Mouse (Mus musculus): ENCODE measurements around the gene Anks6. TPM values are rescaled to one million over a fixed set of nuclear protein-coding genes. Genes with fewer than 3 reads are reported as not detected.

Anks6 gene
- polyA plus RNA-seq (2012), result not detected in 2 replicates

- H3K36me3 ChIP-seq (ENCODE audit: control insufficient read depth), result no peaks in the 10 kb centered on the region
- H3K4me3 ChIP-seq (replicated peaks), result peak within 1 kb of the TSS; percentile 44
- TF ChIP-seq GATA1 (IDR thresholded peaks at IDR 0.05; ENCODE audit: low read length), result no peak
- TF ChIP-seq TAL1 (IDR thresholded peaks at IDR 0.05; ENCODE audit: low read length), result no peak
- peaks cover 52% of the 10 kb centered on the region for H3K27me3 ChIP-seq (ENCODE audit: control insufficient read depth)
- H3K9me3 ChIP-seq (ENCODE audit: control insufficient read depth, low read length), result no peaks in the 10 kb centered on the region
- H3K4me1 ChIP-seq (ENCODE audit: control insufficient read depth), result no peaks in the 10 kb centered on the region
These were observed at the start of gene Anks6 for GRCm38 (mm10) chr4:47056791-47057509. TSS of gene Anks6 (minus strand) at chr4:47057427.

- no peaks in the 10 kb centered on the region for H3K4me1 ChIP-seq (ENCODE audit: control insufficient read depth)
- H3K27me3 ChIP-seq (ENCODE audit: control insufficient read depth), result no peaks in the 10 kb centered on the region
- 0 out of 2 replicates have a peak, but pooled peaks cover 5% of the 10 kb centered on the region for H3K9me3 ChIP-seq (ENCODE audit: control insufficient read depth, low read length)
- no peaks in the 10 kb centered on the region for H3K36me3 ChIP-seq (ENCODE audit: control insufficient read depth)
- no peak overlapping the region for H3K4me3 ChIP-seq (replicated peaks)
- TF ChIP-seq GATA1 (IDR thresholded peaks at IDR 0.05; ENCODE audit: low read length), result no peak
- no peak for TF ChIP-seq TAL1 (IDR thresholded peaks at IDR 0.05; ENCODE audit: low read length)
These were observed 46.3 kb upstream of the Anks6 start for GRCm38 (mm10) chr4:47103561-47103960.

GRCm38 (mm10) chr4:47093647-47094046, 36.4 kb upstream of the Anks6 start:
- TF ChIP-seq GATA1 (IDR thresholded peaks at IDR 0.05; ENCODE audit: low read length) (no peak), TAL1 (IDR thresholded peaks at IDR 0.05; ENCODE audit: low read length) (no peak)
- Histone ChIP-seq H3K4me3 (replicated peaks) (no peak overlapping the region), H3K36me3 (ENCODE audit: control insufficient read depth) (no peaks in the 10 kb centered on the region), H3K9me3 (ENCODE audit: control insufficient read depth, low read length) (no peaks in the 10 kb centered on the region), H3K4me1 (ENCODE audit: control insufficient read depth) (no peaks in the 10 kb centered on the region), H3K27me3 (ENCODE audit: control insufficient read depth) (peaks cover 34% of the 10 kb centered on the region)

- no peaks in the 10 kb centered on the region for H3K4me1 ChIP-seq (ENCODE audit: control insufficient read depth)
- TF ChIP-seq GATA1 (IDR thresholded peaks at IDR 0.05; ENCODE audit: low read length) (no peak), TAL1 (IDR thresholded peaks at IDR 0.05; ENCODE audit: low read length) (no peak)
- H3K27me3 ChIP-seq (ENCODE audit: control insufficient read depth), result peaks cover 34% of the 10 kb centered on the region
- H3K9me3 ChIP-seq (ENCODE audit: control insufficient read depth, low read length), result no peaks in the 10 kb centered on the region
- no peak overlapping the region for H3K4me3 ChIP-seq (replicated peaks)
- no peaks in the 10 kb centered on the region for H3K36me3 ChIP-seq (ENCODE audit: control insufficient read depth)
These were observed 35.9 kb upstream of the Anks6 start for GRCm38 (mm10) chr4:47093161-47093560.

GRCm38 (mm10) chr4:47092387-47093021, 35.3 kb upstream of the Anks6 start:
- no peak for TF ChIP-seq TAL1 (IDR thresholded peaks at IDR 0.05; ENCODE audit: low read length)
- no peak for TF ChIP-seq GATA1 (IDR thresholded peaks at IDR 0.05; ENCODE audit: low read length)
- Histone ChIP-seq H3K27me3 (ENCODE audit: control insufficient read depth) (peaks cover 34% of the 10 kb centered on the region), H3K36me3 (ENCODE audit: control insufficient read depth) (no peaks in the 10 kb centered on the region), H3K4me3 (replicated peaks) (no peak overlapping the region), H3K4me1 (ENCODE audit: control insufficient read depth) (no peaks in the 10 kb centered on the region), H3K9me3 (ENCODE audit: control insufficient read depth, low read length) (no peaks in the 10 kb centered on the region)

- no peaks in the 10 kb centered on the region for H3K9me3 ChIP-seq (ENCODE audit: control insufficient read depth, low read length)
These were observed 34.5 kb upstream of the Anks6 start, which contains the start of gene Galnt12 for GRCm38 (mm10) chr4:47091493-47092386. TSS of gene Galnt12 (plus strand) at chr4:47091909.

GRCm38 (mm10) chr4:47088671-47089070, 31.4 kb upstream of the Anks6 start:
- Histone ChIP-seq H3K4me3 (replicated peaks) (no peak overlapping the region), H3K4me1 (ENCODE audit: control insufficient read depth) (no peaks in the 10 kb centered on the region), H3K27me3 (ENCODE audit: control insufficient read depth) (peaks cover 30% of the 10 kb centered on the region), H3K9me3 (ENCODE audit: control insufficient read depth, low read length) (no peaks in the 10 kb centered on the region), H3K36me3 (ENCODE audit: control insufficient read depth) (no peaks in the 10 kb centered on the region)
- TF ChIP-seq TAL1 (IDR thresholded peaks at IDR 0.05; ENCODE audit: low read length), result no peak
- no peak for TF ChIP-seq GATA1 (IDR thresholded peaks at IDR 0.05; ENCODE audit: low read length)

More at GRCm38 (mm10) chr4:47091493-47092386, 34.5 kb upstream of the Anks6 start, which contains the start of gene Galnt12:
- TF ChIP-seq GATA1 (IDR thresholded peaks at IDR 0.05; ENCODE audit: low read length), result no peak
- peaks cover 34% of the 10 kb centered on the region for H3K27me3 ChIP-seq (ENCODE audit: control insufficient read depth)
- peak within 1 kb of the TSS; percentile 24 for H3K4me3 ChIP-seq (replicated peaks)
- no peaks in the 10 kb centered on the region for H3K36me3 ChIP-seq (ENCODE audit: control insufficient read depth)
- no peaks in the 10 kb centered on the region for H3K4me1 ChIP-seq (ENCODE audit: control insufficient read depth)

- H3K9me3 ChIP-seq (ENCODE audit: control insufficient read depth, low read length), result no peaks in the 10 kb centered on the region
- H3K36me3 ChIP-seq (ENCODE audit: control insufficient read depth), result no peaks in the 10 kb centered on the region
- TF ChIP-seq GATA1 (IDR thresholded peaks at IDR 0.05; ENCODE audit: low read length) (no peak), TAL1 (IDR thresholded peaks at IDR 0.05; ENCODE audit: low read length) (no peak)
- H3K4me1 ChIP-seq (ENCODE audit: control insufficient read depth), result no peaks in the 10 kb centered on the region
- no peaks in the 10 kb centered on the region for H3K27me3 ChIP-seq (ENCODE audit: control insufficient read depth)
- no peak overlapping the region for H3K4me3 ChIP-seq (replicated peaks)
These were observed 26.6 kb upstream of the Anks6 start for GRCm38 (mm10) chr4:47083824-47084223.

GRCm38 (mm10) chr4:47080647-47081010, 23.4 kb upstream of the Anks6 start:
- Histone ChIP-seq H3K9me3 (ENCODE audit: control insufficient read depth, low read length) (no peaks in the 10 kb centered on the region), H3K4me1 (ENCODE audit: control insufficient read depth) (no peaks in the 10 kb centered on the region), H3K36me3 (ENCODE audit: control insufficient read depth) (no peaks in the 10 kb centered on the region), H3K27me3 (ENCODE audit: control insufficient read depth) (no peaks in the 10 kb centered on the region), H3K4me3 (replicated peaks) (no peak overlapping the region)
- TF ChIP-seq GATA1 (IDR thresholded peaks at IDR 0.05; ENCODE audit: low read length) (no peak), TAL1 (IDR thresholded peaks at IDR 0.05; ENCODE audit: low read length) (no peak)

Data from erythroblast, embryonic 14.5 days (primary cell).